Mouse (Mus musculus) neural tube, postnatal 0 days (tissue): ENCODE data around the gene Gm21958. TPM values are rescaled to one million over a fixed set of nuclear protein-coding genes. Genes with fewer than 3 reads are reported as not detected.

Experiments
- polyA plus RNA-seq: library from polyadenylated mRNA; unstranded; fragments of >200 nt; fragmentation: Nextera tagmentation; extraction: Ambion mirVana; gene quantifications from 2 replicates; pipeline ENCODE4 v1.2.1, GENCODE M21; 2015

The Gm21958 gene
- 0.34 and 0.38 TPM in 2 replicates for polyA plus RNA-seq

DNA sequence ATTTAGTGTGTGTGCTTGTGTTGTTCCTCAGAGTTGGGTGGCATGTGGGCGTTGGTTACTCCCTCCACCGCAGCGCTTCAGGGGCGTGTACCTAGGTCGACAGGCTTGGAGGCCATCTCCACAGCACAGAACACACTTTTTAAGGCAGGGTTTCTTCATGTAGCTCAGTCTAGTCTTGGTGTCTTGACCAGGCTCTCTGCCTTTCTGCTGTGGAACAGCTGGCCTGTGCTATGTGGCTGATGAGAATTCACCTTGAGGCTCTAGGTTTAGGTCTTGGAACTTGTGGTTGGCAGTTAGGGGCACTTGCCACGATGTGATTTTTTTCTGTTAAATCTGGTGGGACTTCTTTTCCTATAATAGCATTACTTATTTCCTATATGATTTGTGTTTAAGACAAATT lies at the start of gene Gm21958:
TSS of gene Gm21958 (minus strand) at position 101 of the 400 bp plus-strand sequence.

DNA sequence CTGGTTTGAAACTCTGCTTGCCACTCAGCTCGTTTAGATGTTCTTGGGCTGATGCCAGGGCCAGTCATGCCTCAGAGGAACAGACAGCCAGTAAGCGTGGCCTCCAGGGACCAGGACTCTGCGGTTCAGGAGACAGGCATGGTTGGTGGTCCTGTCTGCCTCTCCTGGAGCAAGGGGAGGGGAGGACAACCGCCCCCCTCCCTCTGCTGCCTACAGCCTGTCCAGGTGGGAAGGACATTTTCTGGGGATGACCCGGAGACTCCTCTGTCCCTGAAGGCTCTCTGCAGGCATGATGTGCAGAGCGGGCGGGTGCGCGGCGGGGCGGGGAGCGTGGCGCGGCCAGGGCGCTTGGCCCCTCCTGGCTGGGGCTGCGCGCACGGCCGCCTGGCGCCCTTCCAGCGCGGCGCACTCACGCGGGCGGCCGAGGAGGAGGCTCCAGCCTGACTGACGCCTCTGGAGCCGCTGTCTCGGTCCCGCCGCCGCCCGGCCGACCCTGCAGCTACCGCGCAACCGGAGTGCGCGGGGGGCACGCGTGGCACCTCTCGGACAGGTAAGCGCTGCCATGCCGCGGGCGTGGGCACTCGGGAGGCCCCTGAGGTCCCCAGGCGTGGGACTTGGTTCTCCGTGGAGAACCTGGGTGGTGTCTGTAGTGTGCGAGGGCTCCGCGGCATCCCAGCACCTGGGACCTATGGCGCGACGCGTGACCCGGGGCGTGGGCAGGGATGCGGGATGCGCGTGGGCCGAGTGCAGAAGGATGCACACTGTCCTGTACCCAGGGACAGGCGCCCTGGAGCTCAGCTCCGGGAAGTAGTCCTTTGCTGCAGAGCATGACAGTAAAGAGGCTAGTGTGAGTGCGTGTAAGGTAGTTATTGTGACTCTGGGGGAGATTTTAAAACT lies 41.2 kb upstream of the Gm21958 start, which contains the start of gene Smad9:
TSS of gene Smad9 (plus strand) at position 438 of the 897 bp plus-strand sequence.

DNA sequence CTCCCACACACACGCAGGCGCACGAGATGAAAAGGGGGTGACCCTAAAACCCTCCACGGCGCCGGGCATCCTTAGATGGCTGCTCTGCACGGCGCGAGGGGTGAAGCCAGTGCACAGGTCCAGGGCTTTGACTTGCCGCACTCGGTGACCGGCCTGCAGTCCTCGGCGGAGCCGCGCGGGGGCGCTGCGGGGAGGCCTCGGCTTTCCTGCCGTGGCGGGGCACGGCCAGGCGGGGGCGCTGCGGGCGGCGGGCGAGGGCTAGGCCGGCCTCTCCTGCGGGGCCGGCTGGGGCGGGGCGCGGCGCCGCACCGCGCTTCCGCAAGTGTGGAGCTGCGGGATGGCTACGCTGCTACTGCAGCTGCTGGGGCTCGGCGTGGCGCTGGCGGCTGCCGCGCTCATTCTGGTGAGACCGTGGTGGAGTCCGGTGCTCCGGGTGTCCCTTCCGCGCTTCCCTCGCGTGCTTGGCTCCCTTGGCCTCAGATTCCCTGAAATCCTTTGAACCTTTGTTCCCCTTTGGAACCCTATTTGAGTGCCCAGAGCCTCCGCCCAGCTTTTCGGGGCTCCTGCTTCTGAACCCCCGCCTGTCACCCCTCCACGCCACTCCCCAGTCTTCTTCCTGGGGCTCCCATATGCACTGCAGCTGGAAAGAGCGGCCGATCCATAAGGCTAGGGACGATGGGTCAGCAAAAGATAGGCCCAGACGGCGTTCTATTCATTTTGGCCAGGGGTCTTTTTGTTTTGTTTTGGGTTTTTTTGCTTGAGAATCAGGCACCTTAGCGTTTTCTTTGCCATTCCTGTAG lies 21.3 kb upstream of the Gm21958 start, which contains the start of the genes Exosc8 and Alg5:
TSS of gene Exosc8 (minus strand) at position 147 of the 800 bp plus-strand sequence.
TSS of gene Alg5 (plus strand) at position 293 of the 800 bp plus-strand sequence.

DNA sequence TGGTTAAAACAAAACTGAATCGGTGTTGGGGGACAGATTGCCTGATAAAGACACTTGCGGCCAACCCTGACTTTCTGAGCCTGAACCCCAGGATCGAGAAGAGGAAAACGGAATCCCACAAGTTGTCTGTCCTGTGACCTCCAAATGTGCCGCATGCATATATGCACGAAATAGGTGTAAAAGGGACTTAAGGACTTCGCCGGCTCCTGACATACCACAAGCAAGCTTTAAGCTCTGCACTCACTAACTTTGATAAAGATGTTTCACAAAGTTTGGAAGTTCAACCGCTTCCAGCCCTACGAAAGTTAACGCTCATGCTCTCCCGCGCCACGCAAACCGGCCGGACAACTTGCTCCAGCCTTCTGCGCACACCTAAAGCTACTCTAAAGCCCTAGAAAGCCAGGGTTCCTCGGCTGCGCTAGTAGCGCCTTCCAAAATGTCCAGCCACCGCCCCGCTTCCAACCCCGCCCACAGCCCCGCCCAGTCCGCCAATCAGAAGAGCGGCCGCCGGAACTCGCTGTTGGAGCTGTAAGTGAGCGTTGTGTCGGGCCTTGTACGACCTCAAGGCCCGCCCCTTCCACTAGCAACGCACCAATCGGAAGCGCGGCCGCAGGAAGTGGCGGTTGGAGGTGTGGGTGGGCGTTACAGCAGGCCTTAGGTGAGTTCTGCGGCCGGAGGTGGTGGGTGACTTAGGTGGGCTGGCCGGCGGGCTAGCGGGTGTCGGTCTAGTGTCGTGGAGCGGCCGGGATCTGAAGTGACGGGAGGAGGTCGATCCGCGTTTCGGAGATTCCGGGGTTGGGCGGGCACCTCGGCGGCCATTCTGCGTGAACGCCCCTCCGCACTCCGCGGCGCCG lies 21.7 kb downstream of the Gm21958 start, which contains the start of gene Supt20:
TSS of gene Supt20 (plus strand) at position 606 of the 854 bp plus-strand sequence.

Other genes starting within 250 kb of the Gm21958 start
- 47.4 and 48.5 TPM in 2 replicates for gene Supt20, start 21.5 kb downstream of the Gm21958 start, polyA plus RNA-seq
- 59.2 and 63.0 TPM in 2 replicates for gene Exosc8, start 21.0 kb upstream of the Gm21958 start, polyA plus RNA-seq
- 55.9 and 67.1 TPM in 2 replicates for gene Alg5, start 21.2 kb upstream of the Gm21958 start, polyA plus RNA-seq
- 1.6 and 1.8 TPM in 2 replicates for gene Smad9, start 41.2 kb upstream of the Gm21958 start, polyA plus RNA-seq
- 61.1 and 77.3 TPM in 2 replicates for gene Rfxap, start 93.4 kb upstream of the Gm21958 start, polyA plus RNA-seq
- gene Sertm1, start 201.5 kb upstream of the Gm21958 start, polyA plus RNA-seq, result 1.7 TPM in 2 replicates